In the genomic region with DNA sequence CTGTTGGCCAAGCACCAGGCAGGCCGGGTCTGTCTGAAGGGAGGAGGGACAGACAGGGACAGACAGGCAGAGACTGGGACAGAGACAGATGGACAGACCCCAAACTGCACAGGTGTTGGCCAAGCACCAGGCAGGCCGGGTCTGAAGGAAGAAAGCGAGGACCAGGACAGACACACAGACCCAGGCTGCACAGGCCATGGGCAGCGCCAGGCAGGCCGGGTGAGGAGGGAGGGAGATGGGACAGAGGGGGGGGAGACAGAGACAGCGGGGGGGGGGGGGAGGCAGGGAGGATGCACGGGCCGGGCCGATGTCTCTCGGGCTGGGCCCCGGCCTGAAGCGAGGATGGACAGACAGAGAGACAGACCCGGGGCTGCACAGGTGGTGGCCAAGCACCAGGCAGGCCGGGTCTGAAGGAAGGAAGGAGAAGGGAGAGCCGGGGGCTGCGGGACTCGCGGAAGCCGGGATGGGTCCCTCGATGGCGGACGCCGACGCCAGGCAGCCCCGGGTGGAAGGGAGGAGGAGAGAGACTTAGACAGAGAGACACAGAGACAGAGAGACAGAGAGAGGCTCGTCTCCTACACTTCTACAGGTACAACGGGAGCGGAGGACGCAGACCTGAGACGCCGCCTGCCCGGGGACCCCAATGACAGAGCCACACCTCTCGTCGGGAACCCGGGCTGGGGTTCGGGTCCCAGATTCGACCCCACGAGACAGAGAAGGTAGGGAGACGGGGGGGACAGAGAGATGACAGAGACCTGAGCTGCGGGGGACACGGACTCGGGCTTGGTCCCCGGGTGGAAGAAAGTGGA, we compare ENCODE assay signal across 10 mouse cellular contexts. TPM values are rescaled to one million over a fixed set of nuclear protein-coding genes. Genes with fewer than 3 reads are reported as not detected.
A peak's percentile ranks its signal among the peaks of the same experiment; 100 is the strongest.
DNase-seq lines count a peak whose midpoint lies in the region; ATAC-seq lines count a peak whose summit lies in the region.
"Not testable (repeated sequence)": the region's sequence is repeated elsewhere in the genome, so short reads cannot be mapped to it uniquely, and the experiment has no call there.
"Had no signal": no experiment of that assay in that cellular context is flagged by ENCODE, and none has a peak within 500 bp of the region (broad histone marks: within the 10 kb centered on the region; RNA-seq: fewer than 3 reads in every experiment).

No protein-coding gene starts in this region.

- peaks cover 46% of the 10 kb centered on the region for H3K36me3 ChIP-seq in hindbrain, embryonic 14.5 days (replicated peaks; ENCODE audit: control insufficient read depth, insufficient read depth)
- peaks cover 43% of the 10 kb centered on the region for H3K36me3 ChIP-seq in lung, embryonic 16.5 days (ENCODE audit: control insufficient read depth, insufficient read depth, low read length)

- H3K9me3 ChIP-seq in hindbrain, embryonic 14.5 days (ENCODE audit: control insufficient read depth, low read length), result peaks cover 63% of the 10 kb centered on the region
- H3K9me3 ChIP-seq in lung, embryonic 16.5 days (ENCODE audit: control insufficient read depth, low read length), result peaks cover 43% of the 10 kb centered on the region

- 88% methylated on average over 43 of the region's 43 CpGs for WGBS in hindbrain, embryonic 14.5 days
- 85% methylated on average over 43 of the region's 43 CpGs for WGBS in lung, embryonic 16.5 days

- H3K27me3 ChIP-seq in hindbrain, embryonic 14.5 days (ENCODE audit: control insufficient read depth, insufficient read depth, low read length); lung, embryonic 16.5 days (ENCODE audit: control insufficient read depth, insufficient read depth, low read depth, low read length): not testable (repeated sequence)

- not testable (repeated sequence) for H3K4me2 ChIP-seq in hindbrain, embryonic 14.5 days (replicated peaks); lung, embryonic 16.5 days (ENCODE audit: low read depth, low read length)

- H3K9ac ChIP-seq in hindbrain, embryonic 14.5 days; lung, embryonic 16.5 days (ENCODE audit: low read length): not testable (repeated sequence)

- H3K27ac ChIP-seq in hindbrain, embryonic 14.5 days; lung, embryonic 16.5 days (ENCODE audit: low read length): not testable (repeated sequence)

- not testable (repeated sequence) for H3K4me3 ChIP-seq in hindbrain, embryonic 14.5 days (replicated peaks; ENCODE audit: low read length); lung, embryonic 16.5 days (ENCODE audit: low read length)

- DNase-seq in MEL-GATA-1-ER (ENCODE audit: extremely low read depth, low read depth), result peak; percentile 78
- DNase-seq in cerebellum, postnatal 10 days, result peak; percentile 28 to 66
- DNase-seq in hindbrain, embryonic 14.5 days (ENCODE audit: low spot score), result peak; percentile 28
- DNase-seq in layer of hippocampus, postnatal 10 days (ENCODE audit: low spot score in 2 of 2), result peak; percentile 37 to 62
- peak; percentile 62 for DNase-seq in right cerebral cortex, adult 18-20 months
- DNase-seq in thymus, postnatal 4 days, result peak; percentile 59

- peak; percentile 7 for ATAC-seq in frontal cortex, adult (ENCODE audit: low TSS enrichment)
- peak; percentile 28 for ATAC-seq in hindbrain, embryonic 14.5 days (ENCODE audit: low FRiP score)
- peak; percentile 40 for ATAC-seq in lung, embryonic 16.5 days (ENCODE audit: low read depth)

- not testable (repeated sequence) for H3K4me1 ChIP-seq in hindbrain, embryonic 14.5 days (replicated peaks; ENCODE audit: control insufficient read depth, insufficient read depth, low read length); lung, embryonic 16.5 days (replicated peaks; ENCODE audit: control insufficient read depth, insufficient read depth, low read length)

RNA-seq across cellular contexts. Expression of gene Gm21860, which starts 13.0 kb away (rescaled TPM):
- not detected in 2 replicates for polyA plus RNA-seq in hindbrain, embryonic 14.5 days (2014; fragmentation: Nextera tagmentation; extraction: Ambion mirVana)
- total RNA-seq in layer of hippocampus, postnatal 10 days (2021), result not detected
- polyA plus RNA-seq in lung, embryonic 16.5 days (2015; fragmentation: Nextera tagmentation; extraction: Ambion mirVana), result not detected in 2 replicates
- total RNA-seq: heart, postnatal 14 days; megakaryocyte, adult 5-6 weeks had no signal

RNA-seq across cellular contexts. Expression of gene Gm47283, which starts 42.9 kb away (rescaled TPM):
- not detected in 2 replicates for polyA plus RNA-seq in hindbrain, embryonic 14.5 days (2014; fragmentation: Nextera tagmentation; extraction: Ambion mirVana)
- not detected for total RNA-seq in layer of hippocampus, postnatal 10 days (2021)
- not detected in 2 replicates for polyA plus RNA-seq in lung, embryonic 16.5 days (2015; fragmentation: Nextera tagmentation; extraction: Ambion mirVana)
- total RNA-seq: heart, postnatal 14 days; megakaryocyte, adult 5-6 weeks had no signal

Comparison
In these comparisons a context has a peak if more than half of its experiments do, and no peak if none do; other contexts are left out.
1. DNase-seq: peak in every context shown above with its lines; median percentile 78 in MEL-GATA-1-ER; 62 in right cerebral cortex, adult 18-20 months; 59 in thymus, postnatal 4 days; 50 in layer of hippocampus, postnatal 10 days; 47 in cerebellum, postnatal 10 days; 28 in hindbrain, embryonic 14.5 days.